25 mouse cellular contexts compared by ENCODE assay signal in genomic region chr7:128132148-128132547, GRCm38 (mm10). TPM values are rescaled to one million over a fixed set of nuclear protein-coding genes. Genes with fewer than 3 reads are reported as not detected.
"Had no signal": no experiment of that assay in that cellular context is flagged by ENCODE, and none has a peak within 500 bp of the region (broad histone marks: within the 10 kb centered on the region; RNA-seq: fewer than 3 reads in every experiment).

No protein-coding gene starts in this region.

- H3K4me1 ChIP-seq: limb, embryonic 10.5 days; limb, embryonic 13.5 days; midbrain, embryonic 12.5 days; midbrain, embryonic 15.5 days; neural tube, embryonic 13.5 days had no signal

- H3K36me3 ChIP-seq: limb, embryonic 10.5 days; limb, embryonic 13.5 days; midbrain, embryonic 12.5 days; midbrain, embryonic 15.5 days; neural tube, embryonic 13.5 days had no signal

- H3K4me3 ChIP-seq: left cerebral cortex, adult 2 months; limb, embryonic 10.5 days; limb, embryonic 13.5 days; midbrain, embryonic 12.5 days; midbrain, embryonic 15.5 days; myocyte; neural tube, embryonic 13.5 days had no signal

- H3K9me3 ChIP-seq: limb, embryonic 10.5 days; limb, embryonic 13.5 days; midbrain, embryonic 12.5 days; midbrain, embryonic 15.5 days; neural tube, embryonic 13.5 days had no signal

- H3K27me3 ChIP-seq: limb, embryonic 13.5 days; midbrain, embryonic 12.5 days; midbrain, embryonic 15.5 days; neural tube, embryonic 13.5 days had no signal

- ATAC-seq: intestine, postnatal 0 days; liver, postnatal 0 days; lung, postnatal 0 days; midbrain, embryonic 15.5 days had no signal

- H3K9ac ChIP-seq: limb, embryonic 13.5 days; liver, embryonic 14.5 days; liver, postnatal 0 days; lung, embryonic 14.5 days; midbrain, embryonic 12.5 days; midbrain, embryonic 15.5 days; neural tube, embryonic 13.5 days had no signal

- DNase-seq: kidney, adult 2 months; kidney, postnatal 25 days; layer of hippocampus, postnatal 36 days; liver, postnatal 0 days; lung, embryonic 14.5 days; lung, postnatal 4 days; retina, postnatal 1 day; thymus, adult 18-20 months; thymus, postnatal 25 days had no signal

- H3K27ac ChIP-seq: kidney, postnatal 0 days; left cerebral cortex, adult 2 months; limb, embryonic 10.5 days; limb, embryonic 13.5 days; liver, embryonic 14.5 days; midbrain, embryonic 12.5 days; midbrain, embryonic 15.5 days; neural tube, embryonic 13.5 days had no signal

RNA-seq across cellular contexts. Expression of gene Itgax, which starts 2.8 kb away (rescaled TPM):
- total RNA-seq: layer of hippocampus, postnatal 10 days had no signal
- polyA plus RNA-seq: limb, embryonic 10.5 days; limb, embryonic 13.5 days; myocyte; neural tube, embryonic 13.5 days had no signal

RNA-seq across cellular contexts. Expression of gene Itgad, which starts 22.0 kb away (rescaled TPM):
- total RNA-seq: left cerebral cortex, adult 2 months had no signal
- polyA plus RNA-seq: intestine, embryonic 14.5 days; intestine, postnatal 0 days; kidney, embryonic 14.5 days; kidney, postnatal 0 days; limb, embryonic 10.5 days; limb, embryonic 13.5 days; liver, embryonic 11.5 days; lung, embryonic 14.5 days; midbrain, embryonic 12.5 days; midbrain, embryonic 15.5 days; neural tube, embryonic 13.5 days; stomach, embryonic 16.5 days had no signal
